Comparison of ENCODE assay signal across 12 mouse cellular contexts in the genomic region with DNA sequence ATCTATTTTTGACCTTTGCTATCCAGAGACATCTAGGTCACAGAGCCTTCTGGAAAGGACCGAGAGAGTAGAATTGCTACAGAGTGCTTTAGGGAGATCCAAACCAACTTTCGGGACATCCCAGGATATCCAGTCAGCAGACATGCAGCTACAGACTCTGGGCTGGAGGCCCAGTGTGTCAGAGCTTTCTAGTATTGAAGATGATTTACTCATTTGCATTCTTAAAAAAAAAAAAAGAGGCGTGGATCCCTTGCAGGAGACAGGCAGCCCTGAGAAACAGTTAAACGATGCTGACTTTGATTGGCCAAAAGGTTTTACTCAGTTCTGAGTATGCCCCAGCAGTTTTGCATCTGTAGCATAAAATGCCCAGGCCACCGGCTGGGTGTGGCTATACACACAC. TPM values are rescaled to one million over a fixed set of nuclear protein-coding genes. Genes with fewer than 3 reads are reported as not detected.
DNase-seq lines count a peak whose midpoint lies in the region; ATAC-seq and TF ChIP-seq lines count a peak whose summit lies in the region.
"Had no signal": no experiment of that assay in that cellular context is flagged by ENCODE, and none has a peak within 500 bp of the region (broad histone marks: within the 10 kb centered on the region; RNA-seq: fewer than 3 reads in every experiment).

No protein-coding gene starts in this region.

- peak overlapping the region; percentile 31; the same call in 1 of the 2 replicates for H3K27ac ChIP-seq in hindbrain, embryonic 13.5 days
- H3K27ac ChIP-seq in hindbrain, embryonic 16.5 days (ENCODE audit: low read depth, low read length): no peak overlapping the region
- H3K27ac ChIP-seq in midbrain, embryonic 14.5 days (replicated peaks; ENCODE audit: low read depth, low read length): no peak overlapping the region
- no peak overlapping the region for H3K27ac ChIP-seq in midbrain, embryonic 10.5 days (replicated peaks)
- peak overlapping the region; percentile 73 for H3K27ac ChIP-seq in forebrain, embryonic 16.5 days (ENCODE audit: low read length)
- peak overlapping the region; percentile 53; the same call in 1 of the 2 replicates for H3K27ac ChIP-seq in stomach, postnatal 0 days (replicated peaks)
- H3K27ac ChIP-seq: liver, embryonic 14.5 days had no signal

- ATAC-seq in hindbrain, embryonic 13.5 days (ENCODE audit: low FRiP score): no peak
- no peak for ATAC-seq in hindbrain, embryonic 16.5 days
- no peak for ATAC-seq in midbrain, embryonic 14.5 days (ENCODE audit: low FRiP score, low TSS enrichment)
- 0 out of 2 replicates have a peak, but pooled peaks have one; percentile 13 for ATAC-seq in forebrain, embryonic 16.5 days
- ATAC-seq in stomach, postnatal 0 days (ENCODE audit: low FRiP score, low TSS enrichment): no peak; the same call in 1 of the 2 replicates

- H3K36me3 ChIP-seq in hindbrain, embryonic 13.5 days: no peaks in the 10 kb centered on the region
- H3K36me3 ChIP-seq in hindbrain, embryonic 16.5 days (ENCODE audit: control insufficient read depth, insufficient read depth, low read length): no peaks in the 10 kb centered on the region
- no peaks in the 10 kb centered on the region for H3K36me3 ChIP-seq in midbrain, embryonic 14.5 days (ENCODE audit: control insufficient read depth, insufficient read depth, low read length)
- H3K36me3 ChIP-seq in midbrain, embryonic 10.5 days: peaks cover 65% of the 10 kb centered on the region
- no peaks in the 10 kb centered on the region for H3K36me3 ChIP-seq in forebrain, embryonic 16.5 days (ENCODE audit: control insufficient read depth, insufficient read depth)
- no peaks in the 10 kb centered on the region for H3K36me3 ChIP-seq in stomach, postnatal 0 days (ENCODE audit: control insufficient read depth, insufficient read depth, low read length)

- H3K4me1 ChIP-seq in hindbrain, embryonic 13.5 days (replicated peaks): peaks cover 66% of the 10 kb centered on the region
- H3K4me1 ChIP-seq in hindbrain, embryonic 16.5 days (ENCODE audit: control insufficient read depth, insufficient read depth, low read depth, low read length): peaks cover 5% of the 10 kb centered on the region
- H3K4me1 ChIP-seq in midbrain, embryonic 14.5 days (ENCODE audit: control insufficient read depth, insufficient read depth, low read length): peaks cover 3% of the 10 kb centered on the region
- H3K4me1 ChIP-seq in midbrain, embryonic 10.5 days: peaks cover 57% of the 10 kb centered on the region
- H3K4me1 ChIP-seq in forebrain, embryonic 16.5 days (replicated peaks; ENCODE audit: control insufficient read depth, insufficient read depth, low read length): peaks cover 46% of the 10 kb centered on the region
- no peaks in the 10 kb centered on the region for H3K4me1 ChIP-seq in stomach, postnatal 0 days (replicated peaks; ENCODE audit: control insufficient read depth, insufficient read depth)

- TF ChIP-seq EP300 in stomach, postnatal 0 days (optimal IDR thresholded peaks at IDR 0.05): no peak

- WGBS in hindbrain, embryonic 13.5 days: 75% methylated on average over 5 of the region's 5 CpGs
- WGBS in hindbrain, embryonic 16.5 days: 62% methylated on average over 5 of the region's 5 CpGs
- WGBS in midbrain, embryonic 14.5 days: 76% methylated on average over 5 of the region's 5 CpGs
- 89% methylated on average over 5 of the region's 5 CpGs for WGBS in midbrain, embryonic 10.5 days
- WGBS in forebrain, embryonic 16.5 days: 44% methylated on average over 5 of the region's 5 CpGs
- WGBS in stomach, postnatal 0 days: 51% methylated on average over 5 of the region's 5 CpGs

- no peak overlapping the region for H3K4me2 ChIP-seq in hindbrain, embryonic 13.5 days
- no peak overlapping the region for H3K4me2 ChIP-seq in hindbrain, embryonic 16.5 days (ENCODE audit: low read length)
- no peak overlapping the region for H3K4me2 ChIP-seq in midbrain, embryonic 14.5 days (ENCODE audit: low read length)
- no peak overlapping the region for H3K4me2 ChIP-seq in forebrain, embryonic 16.5 days (ENCODE audit: low read length)
- H3K4me2 ChIP-seq in stomach, postnatal 0 days (replicated peaks; ENCODE audit: low read depth): no peak overlapping the region

- H3K27me3 ChIP-seq in hindbrain, embryonic 13.5 days: no peaks in the 10 kb centered on the region
- no peaks in the 10 kb centered on the region for H3K27me3 ChIP-seq in hindbrain, embryonic 16.5 days (replicated peaks; ENCODE audit: control insufficient read depth, insufficient read depth, low read length)
- no peaks in the 10 kb centered on the region for H3K27me3 ChIP-seq in midbrain, embryonic 14.5 days (ENCODE audit: control insufficient read depth, insufficient read depth, low read length)
- no peaks in the 10 kb centered on the region for H3K27me3 ChIP-seq in midbrain, embryonic 10.5 days (ENCODE audit: low read depth, poor library complexity, severe bottlenecking)
- no peaks in the 10 kb centered on the region for H3K27me3 ChIP-seq in forebrain, embryonic 16.5 days (replicated peaks; ENCODE audit: control insufficient read depth, insufficient read depth, low read length)
- no peaks in the 10 kb centered on the region for H3K27me3 ChIP-seq in stomach, postnatal 0 days (ENCODE audit: control insufficient read depth, insufficient read depth, low read length)

- no peak for DNase-seq in midbrain, embryonic 14.5 days
- no peak for DNase-seq in midbrain, embryonic 10.5 days (ENCODE audit: low spot score)
- no peak for DNase-seq in stomach, postnatal 0 days (ENCODE audit: low spot score)
- no peak for DNase-seq in urinary bladder, postnatal 14 days (ENCODE audit: low spot score)
- DNase-seq: cerebellum, adult 11-12 months; gastrocnemius, postnatal 14 days; lung, postnatal 36 days had no signal

- H3K4me3 ChIP-seq in hindbrain, embryonic 13.5 days: no peak overlapping the region
- H3K4me3 ChIP-seq in hindbrain, embryonic 16.5 days (ENCODE audit: low read length): no peak overlapping the region
- no peak overlapping the region for H3K4me3 ChIP-seq in midbrain, embryonic 14.5 days (replicated peaks; ENCODE audit: low read depth, low read length)
- H3K4me3 ChIP-seq in midbrain, embryonic 10.5 days: no peak overlapping the region
- H3K4me3 ChIP-seq in forebrain, embryonic 16.5 days (replicated peaks; ENCODE audit: low read length): no peak overlapping the region
- no peak overlapping the region for H3K4me3 ChIP-seq in stomach, postnatal 0 days (ENCODE audit: low read depth, low read length)
- H3K4me3 ChIP-seq: erythroblast, embryonic 14.5 days had no signal

- H3K9ac ChIP-seq in hindbrain, embryonic 13.5 days: 0 out of 2 replicates have a peak overlapping the region, but pooled peaks have one; percentile 0
- H3K9ac ChIP-seq in hindbrain, embryonic 16.5 days (ENCODE audit: low read depth, low read length): no peak overlapping the region
- H3K9ac ChIP-seq in midbrain, embryonic 14.5 days (replicated peaks; ENCODE audit: low read length): 0 out of 2 replicates have a peak overlapping the region, but pooled peaks have one; percentile 16
- H3K9ac ChIP-seq in forebrain, embryonic 16.5 days (replicated peaks; ENCODE audit: low read depth, low read length): peak overlapping the region; percentile 17; the same call in 1 of the 2 replicates
- H3K9ac ChIP-seq in stomach, postnatal 0 days (ENCODE audit: low read length): no peak overlapping the region
- H3K9ac ChIP-seq: liver, embryonic 14.5 days had no signal

- TF ChIP-seq CTCF in stomach, postnatal 0 days (IDR thresholded peaks at IDR 0.05; ENCODE audit: low read depth): no peak

- H3K9me3 ChIP-seq in hindbrain, embryonic 13.5 days: no peaks in the 10 kb centered on the region
- H3K9me3 ChIP-seq in hindbrain, embryonic 16.5 days (ENCODE audit: control insufficient read depth, low read length): no peaks in the 10 kb centered on the region
- H3K9me3 ChIP-seq in midbrain, embryonic 14.5 days (ENCODE audit: control insufficient read depth, low read length): no peaks in the 10 kb centered on the region
- no peaks in the 10 kb centered on the region for H3K9me3 ChIP-seq in midbrain, embryonic 10.5 days (replicated peaks)
- H3K9me3 ChIP-seq in forebrain, embryonic 16.5 days (ENCODE audit: control insufficient read depth, low read length): no peaks in the 10 kb centered on the region
- no peaks in the 10 kb centered on the region for H3K9me3 ChIP-seq in stomach, postnatal 0 days (ENCODE audit: control insufficient read depth, low read length)

RNA-seq across cellular contexts. Expression of a gene that starts 59.9 kb away (rescaled TPM):
- polyA plus RNA-seq in hindbrain, embryonic 13.5 days (2015; fragmentation: Nextera tagmentation; extraction: Ambion mirVana): 34.8 and 37.0 TPM in 2 replicates
- polyA plus RNA-seq in hindbrain, embryonic 16.5 days (2015; fragmentation: Nextera tagmentation; extraction: Ambion mirVana): 17.1 and 18.2 TPM in 2 replicates
- 22.0 and 31.6 TPM in 2 replicates for polyA plus RNA-seq in midbrain, embryonic 14.5 days (2014; fragmentation: Nextera tagmentation; extraction: Ambion mirVana)
- polyA plus RNA-seq in midbrain, embryonic 10.5 days (2016; fragmentation: Nextera tagmentation; extraction: Ambion mirVana): 67.9 and 70.0 TPM in 2 replicates
- 41.4 and 41.8 TPM in 2 replicates for polyA plus RNA-seq in forebrain, embryonic 16.5 days (2015; fragmentation: Nextera tagmentation; extraction: Ambion mirVana)
- polyA plus RNA-seq in stomach, postnatal 0 days (2015; fragmentation: Nextera tagmentation; extraction: Ambion mirVana): 11.2 and 12.2 TPM in 2 replicates

Comparison
In these comparisons a context has a peak if more than half of its experiments do, and no peak if none do; other contexts are left out.
1. H3K27ac ChIP-seq: peak in hindbrain, embryonic 13.5 days (single experiment), forebrain, embryonic 16.5 days (single experiment) and stomach, postnatal 0 days (single experiment); none in hindbrain, embryonic 16.5 days (single experiment), midbrain, embryonic 14.5 days (single experiment) and midbrain, embryonic 10.5 days (single experiment).
2. H3K9ac ChIP-seq: peak in hindbrain, embryonic 13.5 days (single experiment), midbrain, embryonic 14.5 days (single experiment) and forebrain, embryonic 16.5 days (single experiment); none in hindbrain, embryonic 16.5 days (single experiment) and stomach, postnatal 0 days (single experiment).